Mouse (Mus musculus) limb, embryonic 14.5 days (tissue): ENCODE results near the gene A2m. TPM values are rescaled to one million over a fixed set of nuclear protein-coding genes. Genes with fewer than 3 reads are reported as not detected.

Experiments used
- ATAC-seq: fragments of 200-750 bp; cut with Nextera tagmentation; 2 replicates; pipeline ENCODE4 v1.8.0; 2017; ENCODE audit warnings: low read depth, moderate number of reproducible peaks, moderate TSS enrichment; ENCODE audit not compliant: low FRiP score
- DNase-seq: peaks from one replicate; pipeline ENCODE4 v3.0.0-alpha.2; 2015; ENCODE audit warnings: low spot score
- H3K27ac ChIP-seq: fragments of 300-500 bp; sonication (generic); replicated peaks from 2 replicates; pipeline ENCODE4 v1.5.1; 2014; ENCODE audit warnings: low read depth, mild to moderate bottlenecking, low read length, moderate library complexity, mixed read lengths
- H3K27me3 ChIP-seq: fragments of 300-500 bp; sonication (generic); 2 replicates; pipeline ENCODE4 v1.6.1; 2014; ENCODE audit warnings: low read length, mixed read lengths; ENCODE audit not compliant: control insufficient read depth, insufficient read depth
- H3K36me3 ChIP-seq: fragments of 300-500 bp; sonication (generic); 2 replicates; pipeline ENCODE4 v1.6.1; 2014; ENCODE audit warnings: mild to moderate bottlenecking, low read length, moderate library complexity, mixed read lengths; ENCODE audit not compliant: control insufficient read depth, insufficient read depth
- H3K4me1 ChIP-seq: fragments of 300-500 bp; sonication (generic); 2 replicates; pipeline ENCODE4 v1.6.1; 2014; ENCODE audit warnings: antibody characterized with exemption, low read length, mixed read lengths; ENCODE audit not compliant: control insufficient read depth, insufficient read depth
- H3K4me2 ChIP-seq: fragments of 300-500 bp; sonication (generic); replicated peaks from 2 replicates; pipeline ENCODE4 v1.6.1; 2014; ENCODE audit warnings: low read depth, mild to moderate bottlenecking, low read length, moderate library complexity; ENCODE audit not compliant: severe bottlenecking
- H3K4me3 ChIP-seq: fragments of 300-500 bp; sonication (generic); replicated peaks from 2 replicates; pipeline ENCODE4 v1.5.1; 2014; ENCODE audit warnings: low read length
- H3K9ac ChIP-seq: fragments of 300-500 bp; sonication (generic); 2 replicates; pipeline ENCODE4 v1.6.1; 2014; ENCODE audit warnings: mild to moderate bottlenecking, low read depth, low read length, moderate library complexity; ENCODE audit not compliant: severe bottlenecking
- H3K9me3 ChIP-seq: fragments of 300-500 bp; sonication (generic); 2 replicates; pipeline ENCODE4 v1.6.1; 2016; ENCODE audit warnings: low read length; ENCODE audit not compliant: control insufficient read depth
- POLR2A ChIP-seq: fragments of 200-500 bp; IDR thresholded peaks from 2 replicates; pipeline ENCODE4 v1.8.0; 2012; ENCODE audit warnings: inconsistent platforms, mild to moderate bottlenecking, moderate library complexity, borderline replicate concordance; ENCODE audit not compliant: insufficient read depth, insufficient read length; ENCODE audit errors: extremely low read depth
- WGBS: fragments of 180-500 bp; shearing (Covaris S2); extraction: QIAGEN DNeasy Blood & Tissue Kit; methylation state at CpG from one replicate; pipeline ENCODE4 v1.1.7; 2014; 5-methylcytosine and 5-hydroxymethylcytosine counted together
- polyA plus RNA-seq, 2 experiments: library from polyadenylated mRNA; depleted of rRNA in 1 of 2; stranded (reverse) in 1 of 2; unstranded in 1 of 2; fragments of >200 nt; fragmentation: Nextera tagmentation in 1 of 2; extraction: Ambion mirVana in 1 of 2; gene quantifications; 2 replicates each; pipeline versions ENCODE4 v1.2.1 to v1.2.3; 2012 to 2014

The A2m gene
- polyA plus RNA-seq, 2 experiments = 4.5 to 5.1 TPM

DNA sequence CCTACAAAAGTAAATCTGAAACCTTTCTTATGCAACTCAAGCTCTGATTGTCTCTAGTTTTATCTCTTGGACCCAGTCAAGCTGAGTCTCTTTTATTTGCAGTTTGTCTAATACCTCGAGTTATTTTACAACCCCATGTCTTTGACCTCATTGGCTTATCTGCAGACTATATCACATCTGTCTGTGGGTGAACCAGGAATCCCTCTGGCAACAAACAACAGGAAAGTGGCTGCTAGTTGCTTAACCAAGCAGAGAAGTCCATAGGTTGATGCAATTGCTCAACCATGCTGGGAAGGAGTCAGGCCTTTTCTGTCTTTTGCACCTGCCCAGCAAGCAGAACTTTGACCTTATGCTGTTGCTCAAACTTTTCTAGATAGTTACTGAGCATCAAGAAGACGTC is 12.7 kb upstream of the A2m start:
- Histone ChIP-seq H3K36me3 (no peaks in the 10 kb centered on the region), H3K9me3 (no peaks in the 10 kb centered on the region), H3K27ac (no peak overlapping the region), H3K9ac (no peak overlapping the region), H3K4me2 (no peak overlapping the region), H3K4me1 (no peaks in the 10 kb centered on the region), H3K27me3 (no peaks in the 10 kb centered on the region), H3K4me3 (no peak overlapping the region)
- 66% methylated on average over 2 of the region's 2 CpGs for WGBS
- no peak for DNase-seq
- TF ChIP-seq POLR2A = no peak
- ATAC-seq = no peak

DNA sequence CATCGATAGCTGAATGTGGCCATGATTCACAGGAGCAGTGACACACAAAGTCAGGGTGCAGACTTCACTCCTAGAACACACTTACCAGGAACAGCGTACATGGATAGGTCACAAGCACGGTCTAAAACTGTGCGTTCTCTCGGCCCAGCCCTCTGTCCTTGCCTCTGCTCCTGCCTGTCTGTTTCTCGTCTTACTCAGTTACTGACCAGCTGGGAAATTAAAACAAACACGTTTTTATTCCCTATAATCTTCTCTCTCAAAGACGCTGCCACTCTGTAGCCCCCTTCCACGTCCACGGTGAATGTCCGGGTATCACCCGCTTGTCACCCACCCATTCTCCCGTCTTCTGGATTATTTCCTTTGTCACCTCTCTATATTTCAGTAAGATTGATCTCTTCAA is 656 bp upstream of the A2m start:
- ATAC-seq (no peak), DNase-seq (no peak)
- Histone ChIP-seq H3K4me1 (no peaks in the 10 kb centered on the region), H3K9me3 (no peaks in the 10 kb centered on the region), H3K27me3 (no peaks in the 10 kb centered on the region), H3K9ac (no peak overlapping the region), H3K36me3 (no peaks in the 10 kb centered on the region), H3K4me2 (no peak overlapping the region), H3K4me3 (no peak overlapping the region), H3K27ac (no peak overlapping the region)
- 71% methylated on average over 13 of the region's 13 CpGs for WGBS
- no peak for TF ChIP-seq POLR2A

DNA sequence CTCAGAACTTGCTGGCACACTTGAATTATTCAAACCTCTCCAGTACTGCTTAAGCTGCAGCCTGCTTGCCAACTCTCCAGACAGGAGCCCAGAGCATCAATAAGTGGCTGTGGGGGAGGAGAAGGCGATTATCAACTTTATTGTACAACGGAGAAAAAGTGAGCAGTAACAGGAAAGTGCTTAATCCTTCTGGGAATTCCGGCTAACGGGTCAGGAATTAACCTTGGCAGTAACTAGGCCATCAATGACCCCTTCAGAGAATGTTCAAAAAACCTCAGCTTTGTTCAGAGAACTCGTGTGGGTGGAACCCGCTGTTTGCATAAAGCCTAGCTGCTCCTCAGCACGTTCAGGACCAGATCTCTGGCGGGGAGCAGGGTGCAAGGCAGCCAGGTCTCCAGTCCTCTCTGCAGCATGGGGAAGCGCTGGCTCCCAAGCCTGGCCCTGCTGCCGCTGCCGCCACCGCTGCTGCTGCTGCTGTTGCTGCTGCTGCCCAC is 749 bp downstream of the A2m start:
- Histone ChIP-seq H3K36me3 (no peaks in the 10 kb centered on the region), H3K9ac (peak overlapping the region; percentile 48; the same call in 1 of the 2 replicates), H3K27me3 (no peaks in the 10 kb centered on the region), H3K9me3 (no peaks in the 10 kb centered on the region), H3K27ac (no peak overlapping the region), H3K4me2 (peak overlapping the region; percentile 35), H3K4me1 (no peaks in the 10 kb centered on the region), H3K4me3 (peak overlapping the region; percentile 11; the same call in 1 of the 2 replicates)
- ATAC-seq (no peak), DNase-seq (peak; percentile 5)
- no peak for TF ChIP-seq POLR2A
- 6% methylated on average over 12 of the region's 12 CpGs for WGBS

DNA sequence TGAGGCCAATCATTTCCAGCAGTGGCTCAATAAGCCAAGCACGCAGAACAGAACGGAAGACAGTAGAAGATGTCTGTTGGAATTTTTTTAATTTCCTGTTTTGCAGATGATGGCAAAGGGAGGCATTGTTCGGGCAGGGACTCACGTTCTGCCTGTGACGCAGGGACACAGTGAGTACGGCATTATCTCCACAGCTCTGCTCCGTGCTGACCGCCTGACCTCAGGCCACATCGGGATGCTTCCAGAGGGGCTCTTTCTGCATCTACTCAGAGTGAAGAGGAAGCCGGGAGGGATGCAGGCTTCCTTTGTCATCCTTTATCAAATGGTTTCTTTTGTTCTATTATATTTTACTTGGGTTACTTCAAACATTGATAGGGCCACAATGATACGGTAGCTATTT is 13.3 kb downstream of the A2m start:
- no peak for TF ChIP-seq POLR2A
- Histone ChIP-seq H3K4me2 (no peak overlapping the region), H3K27ac (no peak overlapping the region), H3K9me3 (no peaks in the 10 kb centered on the region), H3K36me3 (no peaks in the 10 kb centered on the region), H3K27me3 (no peaks in the 10 kb centered on the region), H3K9ac (no peak overlapping the region), H3K4me3 (no peak overlapping the region), H3K4me1 (no peaks in the 10 kb centered on the region)
- ATAC-seq = no peak
- no peak for DNase-seq
- WGBS = 76% methylated on average over 11 of the region's 11 CpGs

Other genes with a start within 250 kb of the A2m start
- gene Iqsec3, start 161.7 kb upstream of the A2m start, polyA plus RNA-seq (2012; rRNA removed) = 0.55 and 0.56 TPM in 2 replicates
- gene Iqsec3, start 161.7 kb upstream of the A2m start, polyA plus RNA-seq (2014; fragmentation: Nextera tagmentation; extraction: Ambion mirVana) = 0.14 and 0.28 TPM in 2 replicates
- not detected in 2 replicates for gene Gm7298, start 97.6 kb downstream of the A2m start, polyA plus RNA-seq (2012; rRNA removed)
- not detected in 2 replicates for gene Gm7298, start 97.6 kb downstream of the A2m start, polyA plus RNA-seq (2014; fragmentation: Nextera tagmentation; extraction: Ambion mirVana)
- not detected in 2 replicates for gene Mug1, start 203.2 kb downstream of the A2m start, polyA plus RNA-seq (2012; rRNA removed)
- not detected in 2 replicates for gene Mug1, start 203.2 kb downstream of the A2m start, polyA plus RNA-seq (2014; fragmentation: Nextera tagmentation; extraction: Ambion mirVana)